Mouse (Mus musculus) urinary bladder, postnatal 4 days (tissue): ENCODE results near the gene Nbeal1.

ENCODE experiments used
- DNase-seq, 2 experiments: peaks; one replicate each; pipeline ENCODE4 v3.0.0; 2021 to 2022; ENCODE audit warnings: low spot score in 2 of 2

Gene Nbeal1

GRCm38 (mm10) chr1:60343630-60344455 lies 163.4 kb downstream of the Nbeal1 start:
- DNase-seq, result no peak

GRCm38 (mm10) chr1:60344670-60345069 lies 164.3 kb downstream of the Nbeal1 start:
- DNase-seq, result no peak

- no peak for DNase-seq
These were observed 165.3 kb downstream of the Nbeal1 start for GRCm38 (mm10) chr1:60345712-60346111.

GRCm38 (mm10) chr1:60352786-60353185 lies 172.4 kb downstream of the Nbeal1 start:
- no peak for DNase-seq

- DNase-seq, result no peak
These were observed 181.2 kb downstream of the Nbeal1 start for GRCm38 (mm10) chr1:60361626-60362025.

- no peak for DNase-seq
These were observed 196.2 kb downstream of the Nbeal1 start for GRCm38 (mm10) chr1:60376556-60376955.

GRCm38 (mm10) chr1:60381910-60382309 lies 201.5 kb downstream of the Nbeal1 start:
- no peak for DNase-seq
